Mouse (Mus musculus) olfactory bulb, adult 2 months (tissue): Measurements from ENCODE around the gene Cnot11.

Experiments
- CTCF ChIP-seq: fragments of 200-500 bp; IDR thresholded peaks from 2 replicates; pipeline ENCODE4 v1.5.1; 2012; ENCODE audit warnings: low read depth, mild to moderate bottlenecking, low read length, moderate library complexity; ENCODE audit not compliant: insufficient read depth
- POLR2A ChIP-seq: fragments of 200-500 bp; IDR thresholded peaks from 2 replicates; pipeline ENCODE4 v1.6.1; 2012; ENCODE audit warnings: mild to moderate bottlenecking, low read depth, low read length, moderate library complexity; ENCODE audit not compliant: insufficient read depth

GRCm38 (mm10) chr1:39583173-39583572 is 48.4 kb downstream of the Cnot11 start:
- TF ChIP-seq CTCF (no peak), POLR2A (no peak)
